Mouse (Mus musculus): ENCODE measurements around the gene Ly75.

GRCm38 (mm10) chr2:60411181-60411580, 28.1 kb upstream of the Ly75 start:
- TF ChIP-seq CTCF (IDR thresholded peaks at IDR 0.05) (no peak), EP300 (IDR thresholded peaks at IDR 0.05) (no peak)

All from lung, postnatal 0 days (tissue).